Mouse (Mus musculus): Measurements from ENCODE around the gene Il11.

The Il11 gene

DNA sequence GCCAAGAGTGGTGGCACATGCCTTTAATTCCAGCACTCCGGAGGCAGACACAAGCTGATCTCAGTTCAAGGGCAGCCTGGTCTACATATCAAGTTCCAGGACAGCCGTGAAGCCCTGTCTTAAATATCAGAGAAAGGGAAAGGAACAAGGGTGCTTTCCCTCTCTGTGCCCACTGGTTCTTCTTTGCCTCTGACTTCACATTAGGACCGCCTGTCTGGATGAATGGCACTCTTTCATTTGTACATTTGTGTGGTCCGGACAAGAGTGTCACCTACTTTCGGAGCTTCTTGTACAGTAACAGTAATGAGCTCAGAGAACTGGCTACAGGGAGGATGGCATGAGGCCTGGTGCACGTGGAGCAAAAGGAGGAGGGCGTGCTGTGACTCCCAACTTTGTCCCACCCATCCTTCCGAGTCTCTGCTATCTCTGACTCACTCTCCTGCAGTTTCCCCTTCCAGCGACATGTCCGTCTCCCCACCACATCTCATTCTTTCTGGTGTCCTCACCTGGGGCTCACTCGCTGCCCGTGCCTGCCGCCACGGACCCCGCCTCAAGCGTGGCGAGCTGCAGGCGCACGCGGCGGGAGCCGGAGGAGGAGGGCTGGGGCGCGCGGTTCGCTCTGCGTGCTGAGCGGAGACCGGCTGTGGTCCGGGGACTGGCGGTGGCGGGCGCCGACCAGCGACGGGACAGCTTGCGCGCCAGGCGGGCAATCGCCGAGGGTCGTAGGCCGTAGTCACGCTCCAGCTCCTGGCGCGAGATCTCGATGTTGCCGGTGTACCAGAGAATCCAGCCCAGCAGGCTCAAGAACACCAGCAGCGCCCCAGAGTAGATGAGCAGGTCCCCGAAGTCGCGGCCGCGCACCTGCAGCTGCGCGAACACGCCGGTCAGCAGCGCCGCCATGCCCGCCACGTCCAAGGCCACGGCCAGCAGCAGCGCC lies 6.1 kb upstream of the Il11 start:
- peak; percentile 74 for DNase-seq (ENCODE audit: low spot score)

DNA sequence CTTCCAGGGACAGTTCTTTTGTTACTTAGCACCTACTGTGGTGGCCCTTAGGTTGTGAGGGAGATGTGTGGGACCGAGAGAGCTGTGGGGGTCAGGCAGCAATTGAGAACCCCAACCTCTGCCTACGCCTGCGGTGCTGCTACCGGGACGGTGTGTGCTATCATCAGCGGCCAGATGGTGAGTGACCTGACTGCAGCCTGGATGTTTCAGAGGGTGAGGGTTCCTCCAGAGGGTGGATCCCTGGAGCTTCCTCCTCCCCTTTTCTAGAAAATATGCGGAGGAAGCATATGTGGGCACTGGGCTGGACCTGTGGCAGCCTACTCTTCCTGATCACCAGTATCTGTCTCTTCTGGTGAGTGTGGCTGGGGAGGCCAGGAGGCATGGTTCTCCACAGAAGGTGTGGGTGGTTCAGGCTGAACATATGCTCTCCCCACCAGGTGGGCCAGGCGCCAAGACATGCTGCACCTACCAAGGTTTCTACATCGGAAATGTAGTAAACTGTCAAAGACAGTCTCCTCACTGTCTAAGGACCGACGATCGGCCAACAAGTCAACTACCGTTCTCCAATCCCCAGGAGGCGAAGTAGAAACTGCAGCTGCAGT lies 1.1 kb upstream of the Il11 start:
- no peak for DNase-seq (ENCODE audit: low spot score)

DNA sequence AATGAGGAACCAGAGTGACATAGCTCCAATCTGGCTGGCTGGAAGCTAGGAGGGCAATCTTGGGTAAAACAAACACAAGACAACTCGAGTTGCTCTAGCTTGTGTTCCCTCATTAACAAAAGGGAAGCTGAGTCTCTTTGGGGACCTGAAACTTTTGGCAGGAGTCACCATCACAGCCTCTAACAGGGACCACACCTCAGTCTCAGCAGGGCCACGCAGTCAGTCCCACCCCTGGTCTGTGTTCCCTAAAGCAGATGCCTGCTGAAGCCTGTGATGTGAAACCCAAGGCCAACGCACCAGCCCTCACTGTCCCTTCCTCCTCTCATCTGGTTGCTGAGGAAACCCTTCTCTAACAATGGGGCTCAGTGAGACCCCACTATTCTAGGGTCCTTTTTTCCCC lies 529 bp downstream of the Il11 start:
- no peak for DNase-seq (ENCODE audit: low spot score)

DNA sequence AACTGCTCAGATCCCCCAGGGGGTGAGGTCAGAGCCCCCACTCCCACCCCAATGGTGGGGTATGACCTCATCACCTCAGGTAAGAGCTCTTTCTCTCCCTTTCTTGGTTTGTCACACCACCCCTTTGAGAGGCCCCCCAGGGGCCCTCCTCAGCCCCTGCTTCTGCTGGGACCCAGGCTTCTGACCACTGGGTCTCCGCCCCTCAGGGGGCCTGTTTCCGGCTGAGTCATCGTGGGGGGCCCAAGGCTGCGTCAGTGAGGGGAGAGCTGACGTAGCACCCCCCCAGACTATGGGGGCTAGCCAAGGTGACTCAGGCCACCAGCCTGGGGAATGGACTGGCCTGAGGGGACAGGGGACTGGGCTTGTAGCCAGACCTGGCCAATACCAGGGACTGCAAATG lies 2.7 kb downstream of the Il11 start:
- no peak for DNase-seq (ENCODE audit: low spot score)

DNA sequence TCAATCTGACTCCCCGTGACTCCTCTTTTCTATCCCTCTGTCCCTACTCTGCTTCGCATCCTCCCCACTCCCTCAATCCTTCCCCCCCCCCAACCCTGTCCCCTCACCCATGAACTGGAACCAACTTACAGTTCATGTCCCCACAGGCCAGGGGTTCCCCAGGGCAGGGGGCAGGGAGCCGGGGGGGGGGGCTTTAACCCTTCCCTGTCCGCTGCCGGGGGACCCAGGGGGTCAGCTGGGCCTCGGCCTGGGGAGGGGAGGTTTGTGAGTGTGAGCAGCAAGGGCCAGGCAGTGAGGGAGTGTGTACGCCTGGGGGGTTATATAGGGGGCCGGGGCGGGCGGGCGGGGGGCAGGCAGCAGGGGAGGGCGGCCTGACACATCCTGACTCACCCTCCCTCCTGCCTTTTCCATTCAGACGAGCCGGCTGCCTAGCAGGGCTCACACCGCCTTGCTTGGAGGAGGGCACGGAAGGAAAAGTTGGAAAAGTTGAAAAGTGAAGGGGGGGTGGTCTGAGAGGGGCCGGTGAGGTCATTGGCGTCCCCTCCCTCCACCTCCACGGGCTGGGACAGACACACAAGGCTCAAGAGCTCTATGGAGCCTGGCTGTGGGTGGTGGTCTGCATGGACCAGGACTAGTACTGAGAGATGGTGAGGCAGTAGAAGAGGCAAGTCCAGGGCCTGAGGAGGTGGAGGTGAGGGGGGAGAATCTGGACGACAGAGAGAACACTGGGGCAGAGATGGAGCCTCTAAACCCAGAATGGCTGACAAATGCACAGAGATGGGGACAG lies 4.6 kb downstream of the Il11 start:
- DNase-seq (ENCODE audit: low spot score) = no peak

DNA sequence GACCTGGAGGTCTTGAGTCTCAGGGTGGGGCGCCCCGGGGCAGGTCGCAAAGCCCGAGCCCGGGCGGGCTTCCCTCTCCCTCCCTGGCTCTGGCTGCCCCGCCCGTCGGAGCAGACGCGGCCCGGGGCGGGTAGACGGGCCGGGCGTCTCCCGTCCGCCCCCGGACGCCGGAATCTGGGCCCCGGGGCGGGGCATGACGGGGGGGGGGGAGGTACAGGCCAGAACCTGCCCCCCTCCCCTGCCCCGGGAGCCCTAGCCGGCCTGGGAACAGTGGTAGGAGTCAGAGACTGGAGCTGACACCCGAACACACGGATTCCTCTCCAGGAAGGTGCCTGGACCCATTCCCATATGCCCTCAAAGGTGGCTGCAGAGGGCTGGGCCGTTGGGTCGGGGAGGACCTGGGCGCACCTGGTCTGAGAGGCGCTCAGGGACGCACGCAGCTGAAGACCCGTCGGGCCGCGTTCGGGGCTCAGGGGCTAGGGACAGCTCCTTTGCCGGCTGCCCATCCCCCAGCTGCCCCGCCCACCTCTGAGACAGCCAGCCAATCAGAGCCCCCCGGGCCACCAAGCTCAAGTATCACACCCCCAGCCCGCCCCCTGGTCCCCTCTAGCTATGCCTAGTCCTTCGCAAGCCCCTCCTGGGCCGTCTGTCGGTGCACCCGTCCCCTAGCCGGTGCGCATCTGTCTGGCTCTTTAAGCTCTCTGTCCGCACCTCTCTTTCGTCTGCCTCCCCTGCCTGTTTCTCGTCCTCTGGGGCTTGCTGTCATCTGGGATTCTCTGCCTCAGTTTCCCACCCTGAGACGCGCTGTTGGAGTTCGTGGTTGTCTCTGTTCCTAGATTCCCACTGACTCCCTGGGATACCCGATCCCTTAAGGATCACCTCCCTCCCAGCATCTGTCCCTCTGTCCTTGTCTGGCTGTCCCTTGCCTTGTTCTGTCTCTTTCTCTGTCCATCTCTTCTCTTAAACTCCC lies 5.5 kb downstream of the Il11 start:
- peak; percentile 38 for DNase-seq (ENCODE audit: low spot score)

DNA sequence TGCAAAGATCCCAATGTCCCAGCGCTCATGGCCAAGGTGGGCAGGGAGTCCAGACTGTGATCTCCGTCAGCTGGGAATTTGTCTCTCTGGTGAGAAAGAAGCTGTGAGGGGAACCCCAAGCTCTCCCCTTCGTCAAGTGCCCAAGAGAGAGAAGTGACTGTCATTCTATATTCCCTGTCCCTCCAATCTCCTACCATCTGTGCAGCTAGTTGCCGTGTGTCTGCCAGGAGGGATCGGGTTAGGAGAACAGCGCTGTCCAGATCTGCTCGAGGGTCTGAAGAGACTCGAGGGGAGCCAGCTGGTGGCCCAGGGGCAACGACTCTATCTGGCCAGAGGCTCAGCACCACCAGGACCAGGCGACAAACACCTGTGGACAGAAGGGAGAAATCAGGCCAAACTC lies 6.5 kb downstream of the Il11 start:
- no peak for DNase-seq (ENCODE audit: low spot score)

DNA sequence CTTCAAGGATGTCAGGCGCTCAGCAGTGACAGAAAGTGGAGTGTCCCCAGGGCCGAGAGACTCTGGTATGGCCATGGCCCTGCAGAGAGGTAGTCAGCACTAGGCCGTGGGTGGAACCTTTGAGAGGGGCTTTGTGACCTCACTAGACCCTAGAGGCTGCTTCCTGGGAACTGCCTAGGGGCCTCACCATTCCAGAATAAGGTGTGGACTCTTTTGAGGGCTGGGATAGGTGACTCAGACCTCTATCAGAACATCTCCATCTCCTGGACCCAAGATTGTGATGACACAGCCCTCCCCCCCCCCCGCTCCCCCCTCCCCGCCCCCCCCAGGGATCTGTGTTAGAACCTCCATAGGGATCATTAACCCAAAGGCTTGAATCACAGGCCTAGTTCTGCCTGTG lies 11.5 kb downstream of the Il11 start, which contains the start of gene Fam71e2:
Fam71e2 (minus strand) TSS at position 101 of the 400 bp plus-strand sequence.
- DNase-seq (ENCODE audit: low spot score) = no peak

DNA sequence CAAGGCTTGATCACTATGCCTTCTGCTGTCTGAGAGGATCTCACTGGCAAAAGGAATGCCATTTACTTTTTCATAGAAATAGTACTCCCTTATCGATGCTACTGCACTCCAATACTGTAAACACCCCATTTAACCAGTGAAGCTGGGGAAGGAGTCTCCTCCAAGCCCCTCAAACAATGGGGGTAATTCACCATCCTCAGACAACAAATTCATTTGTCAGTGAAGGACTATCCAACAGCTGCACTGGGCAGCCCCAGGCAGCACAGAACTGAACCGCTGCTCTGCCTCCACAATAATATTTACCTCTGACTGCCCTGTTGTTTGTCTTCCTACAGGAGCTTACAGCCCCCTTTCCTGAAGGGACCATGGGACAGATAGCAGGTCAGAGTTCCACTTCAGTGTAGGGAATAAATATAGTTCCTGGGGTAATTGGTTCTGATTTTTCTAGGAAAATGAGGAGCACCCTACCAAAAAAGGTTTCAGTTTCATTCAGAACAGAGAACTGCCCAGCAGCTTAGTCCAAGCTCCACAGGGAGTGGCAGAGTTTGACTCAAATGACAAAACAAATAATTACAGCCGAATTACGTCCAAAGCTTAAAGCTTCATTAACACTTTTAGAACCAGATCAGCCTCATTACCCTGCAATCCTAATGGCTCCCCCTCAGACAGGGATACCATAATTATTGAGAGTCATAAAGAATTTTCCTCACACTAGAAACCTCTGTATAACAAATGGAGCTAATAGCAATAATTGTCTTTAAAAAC lies 17.5 kb downstream of the Il11 start:
- DNase-seq (ENCODE audit: low spot score) = no peak

DNA sequence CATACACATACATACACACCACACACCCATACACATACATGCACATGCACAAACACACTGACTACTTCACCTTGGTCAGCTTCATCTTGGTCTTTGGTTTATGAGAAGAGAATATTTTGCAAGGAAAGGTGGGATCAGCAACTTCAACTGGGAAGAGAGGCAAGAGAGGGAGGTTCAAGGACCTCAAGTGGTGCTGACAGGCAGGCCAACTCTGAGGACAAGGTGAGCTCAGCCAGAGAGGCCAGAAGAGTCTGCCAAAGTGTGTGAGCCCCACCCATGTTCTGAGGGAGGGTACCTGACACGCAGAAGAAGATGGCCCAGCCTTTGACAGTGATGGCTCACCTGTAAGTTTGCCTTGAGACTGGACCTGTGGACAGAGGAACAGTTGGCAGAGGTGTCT lies 23.0 kb downstream of the Il11 start:
- DNase-seq (ENCODE audit: low spot score) = no peak

DNA sequence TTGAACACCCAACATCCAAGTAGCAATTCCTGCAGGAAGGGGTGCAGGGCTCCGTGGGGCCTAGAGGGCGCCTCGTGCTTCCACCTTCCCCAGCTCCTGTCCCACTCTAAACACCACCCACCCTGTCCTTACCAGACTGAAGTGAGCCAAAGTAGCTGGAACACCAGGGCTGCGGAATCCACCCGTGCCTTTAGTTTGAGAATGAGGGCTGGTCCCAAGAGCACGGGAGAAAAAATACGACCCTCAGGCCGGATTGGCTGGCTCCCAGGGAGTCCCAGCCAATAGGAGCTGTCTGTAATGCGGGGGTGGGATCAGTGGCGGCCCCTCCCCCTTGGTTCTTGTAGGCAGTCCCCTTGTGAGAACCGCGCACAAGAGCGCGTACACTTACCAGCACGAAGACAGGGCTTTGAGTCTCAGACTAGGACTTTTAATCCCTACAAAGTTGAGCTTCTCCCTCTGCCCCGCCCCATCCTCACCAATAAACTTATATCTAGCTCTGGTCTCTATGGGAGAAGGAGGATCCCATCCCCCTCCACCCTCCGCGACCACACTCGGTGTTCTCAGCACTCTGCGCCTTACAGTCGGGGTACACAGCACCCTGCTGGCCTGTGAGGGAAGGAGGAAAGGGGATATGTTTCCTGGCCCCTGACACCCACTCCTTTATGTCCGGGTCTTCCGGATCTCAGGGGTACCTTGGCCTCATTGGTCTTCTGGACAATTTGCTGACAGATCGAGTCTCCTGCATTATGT lies 29.7 kb downstream of the Il11 start, which contains the start of gene Cox6b2:
Cox6b2 (minus strand) TSS at position 274 of the 750 bp plus-strand sequence.
- no peak for DNase-seq (ENCODE audit: low spot score)

DNA sequence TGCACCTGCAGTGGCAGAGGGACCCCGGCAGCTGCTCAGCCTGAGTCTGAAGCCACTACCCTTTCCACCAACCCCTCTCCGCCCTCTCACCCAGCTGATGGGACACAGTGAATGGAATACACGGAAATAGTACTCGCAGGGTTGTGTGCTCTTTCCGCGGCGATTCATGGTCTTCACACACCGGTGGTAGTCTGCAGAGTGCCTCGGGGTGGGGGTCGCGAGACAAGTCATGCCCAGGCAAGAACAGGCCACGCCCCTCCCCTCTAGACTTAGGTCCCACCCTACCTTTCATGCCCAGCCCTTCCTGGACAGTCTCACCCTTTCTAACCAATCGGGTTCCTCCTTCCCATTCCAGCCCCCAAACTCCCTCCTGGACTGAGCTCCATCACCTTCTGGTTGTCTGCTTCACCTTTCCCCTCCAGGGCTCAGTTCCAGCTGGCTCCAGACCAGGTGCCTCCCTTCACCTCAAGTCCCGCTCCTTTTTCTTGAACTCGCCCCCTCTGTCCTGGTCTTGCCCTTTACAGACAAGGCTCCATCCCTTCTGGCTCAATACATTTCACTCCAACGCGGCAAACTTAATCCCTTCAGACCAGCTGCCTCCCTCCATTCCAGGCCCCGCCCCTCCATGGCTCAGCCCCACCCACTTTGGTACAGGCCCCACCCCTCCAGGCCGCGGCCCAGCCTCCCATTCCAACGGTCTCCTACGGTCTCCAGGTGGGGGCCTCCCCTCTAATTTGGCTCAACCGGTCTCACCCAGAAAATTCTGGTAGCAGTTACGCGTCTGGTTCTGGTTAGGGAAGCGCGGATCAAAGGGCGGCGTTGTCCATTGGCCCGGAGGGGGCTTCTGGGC lies 30.5 kb downstream of the Il11 start:
- DNase-seq (ENCODE audit: low spot score) = no peak

DNA sequence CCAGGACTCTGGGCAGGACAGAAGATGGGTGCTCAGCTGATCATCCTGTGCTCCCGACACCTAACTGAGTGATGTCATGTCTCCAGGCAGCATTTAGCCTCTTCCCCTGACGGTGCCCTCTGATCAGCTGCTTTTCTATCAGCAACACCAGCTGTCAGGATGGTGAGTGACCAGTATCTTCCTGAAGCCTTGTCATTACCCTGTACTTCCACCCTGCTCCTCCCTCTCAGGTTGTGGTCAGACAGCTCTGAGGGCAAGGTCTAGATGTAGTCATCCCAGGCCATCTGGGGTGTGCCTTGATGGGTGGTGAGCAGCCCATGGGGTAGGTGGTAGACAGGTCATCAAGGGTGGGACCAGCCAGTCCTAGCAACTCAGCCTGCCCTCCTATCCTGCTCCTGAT lies 33.5 kb downstream of the Il11 start:
- DNase-seq (ENCODE audit: low spot score) = no peak

DNA sequence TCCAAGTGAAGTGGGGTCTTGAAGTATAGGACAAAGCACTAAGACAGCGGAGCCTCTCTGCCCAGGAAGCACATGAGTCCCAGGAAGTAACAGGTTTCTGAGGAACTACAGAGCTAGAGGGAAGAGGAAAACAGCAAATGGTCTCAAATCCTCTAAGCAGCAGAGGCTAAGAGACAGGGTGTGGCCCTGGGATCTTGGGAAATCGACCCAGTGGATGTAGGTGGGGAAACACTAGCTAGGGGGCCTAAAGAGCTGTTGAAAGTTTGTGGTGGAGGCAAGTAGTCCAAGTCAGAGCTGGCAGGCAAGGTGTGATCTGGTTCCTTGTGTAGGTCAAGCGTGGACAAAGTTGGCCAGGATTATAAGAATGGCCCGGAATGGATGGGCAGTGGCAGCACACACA lies 34.3 kb downstream of the Il11 start:
- DNase-seq (ENCODE audit: low spot score) = no peak

DNA sequence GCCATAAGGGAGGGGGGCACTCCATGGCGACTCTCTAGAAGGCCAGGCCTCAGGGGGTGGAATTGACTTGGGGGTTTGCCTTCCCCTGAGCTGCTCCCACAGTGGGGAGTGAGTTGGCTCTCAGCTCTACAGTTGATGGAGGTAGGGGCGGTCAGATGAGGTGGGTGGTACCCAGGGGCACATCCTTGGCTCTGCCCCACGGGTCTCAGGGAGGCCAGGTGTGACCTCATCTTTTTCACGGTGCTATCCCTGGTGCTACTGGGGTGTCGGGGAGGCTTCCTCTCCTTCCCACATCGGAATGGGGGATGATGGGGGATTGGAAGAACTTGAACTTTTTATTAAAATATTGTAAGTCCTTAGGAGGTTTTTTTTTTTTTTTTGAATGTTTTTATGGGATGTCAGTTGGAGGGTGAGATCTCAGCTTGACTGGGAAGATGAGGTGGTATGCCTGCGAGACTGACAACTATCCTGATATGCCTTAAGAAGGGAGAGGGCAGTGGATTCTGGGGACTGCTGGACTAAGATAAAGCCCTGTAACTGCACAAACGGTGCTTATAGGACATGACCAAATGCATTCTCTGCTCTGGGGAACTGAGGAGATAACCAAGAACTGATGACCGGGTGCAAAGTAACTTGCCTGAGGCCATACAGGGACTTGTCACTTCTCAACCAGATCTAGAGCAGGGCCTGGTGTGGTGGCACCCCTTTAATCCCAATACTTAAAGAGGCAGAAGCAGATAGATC lies 35.3 kb downstream of the Il11 start:
- DNase-seq (ENCODE audit: low spot score) = no peak

DNA sequence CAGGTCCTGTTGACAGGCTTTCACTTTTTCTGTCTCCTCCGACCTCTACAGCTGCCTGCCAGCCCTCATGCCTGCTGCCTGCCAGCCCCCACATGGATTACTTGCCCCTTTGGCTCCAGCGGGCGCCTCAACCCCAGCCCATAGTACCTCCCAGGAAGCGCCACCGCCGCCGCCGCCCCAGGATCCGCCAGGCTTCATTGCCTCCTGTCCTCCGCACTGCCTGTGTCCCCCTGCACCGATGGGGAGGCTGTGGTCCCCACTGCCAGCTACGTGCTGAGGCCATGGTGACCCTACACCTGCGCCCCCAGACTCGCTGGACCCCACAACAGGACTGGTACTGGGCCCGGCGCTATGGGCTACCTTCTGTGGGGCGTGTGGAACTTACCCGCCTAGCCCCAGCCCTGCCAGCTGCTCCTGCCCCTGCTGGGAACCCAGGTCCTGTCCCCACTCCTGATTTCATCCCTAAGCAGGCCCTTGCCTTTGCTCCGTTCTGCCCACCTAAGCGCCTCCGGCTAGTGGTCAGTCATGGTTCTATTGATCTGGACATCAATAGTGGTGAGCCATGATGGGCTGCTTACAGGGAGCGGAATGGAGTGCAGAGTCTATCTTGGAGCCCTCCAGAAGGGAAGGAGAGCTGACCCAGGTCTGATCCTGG lies 36.2 kb downstream of the Il11 start:
- no peak for DNase-seq (ENCODE audit: low spot score)

DNA sequence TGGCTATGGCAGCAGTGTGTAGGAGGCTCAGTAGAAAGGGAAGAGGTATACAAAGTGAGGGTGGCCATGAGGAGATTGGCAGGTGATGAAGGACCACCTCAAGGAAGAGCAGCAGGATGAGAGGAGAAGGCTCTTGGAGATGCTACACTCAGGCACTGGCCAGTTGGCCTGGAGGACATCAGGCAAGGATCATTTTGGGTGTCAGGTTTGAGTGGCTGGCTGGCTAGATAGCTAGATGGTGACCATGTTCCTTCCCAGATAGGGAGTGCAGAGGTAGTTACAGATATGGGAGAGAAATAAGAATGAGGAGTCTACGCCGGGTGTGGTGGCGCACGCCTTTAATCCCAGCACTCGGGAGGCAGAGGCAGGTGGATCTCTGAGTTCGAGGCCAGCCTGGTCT lies 37.8 kb downstream of the Il11 start:
- DNase-seq (ENCODE audit: low spot score) = no peak

DNA sequence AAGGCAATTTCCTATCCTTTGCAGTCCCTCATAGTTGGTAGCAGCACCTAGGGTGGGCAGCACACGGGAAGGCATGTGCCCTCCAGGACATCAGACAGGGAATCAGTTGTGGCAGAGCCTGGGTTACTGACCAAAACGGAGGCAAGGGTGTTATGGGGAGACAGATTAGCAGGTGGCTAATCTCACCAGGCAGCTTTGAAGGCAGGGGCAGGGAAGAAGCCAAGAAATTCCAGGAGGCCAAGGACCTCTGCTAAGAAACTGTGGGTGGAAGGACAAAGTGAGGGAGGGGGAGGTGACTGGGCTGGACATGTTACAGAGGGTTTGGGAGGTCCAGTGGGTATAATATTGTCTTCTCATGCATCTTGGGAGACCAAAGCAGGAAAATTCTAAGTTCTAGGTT lies 39.3 kb downstream of the Il11 start:
- DNase-seq (ENCODE audit: low spot score) = no peak
